Mouse (Mus musculus) intestine, embryonic 16.5 days (tissue): Measurements from ENCODE around the gene Rin1. TPM values are rescaled to one million over a fixed set of nuclear protein-coding genes. Genes with fewer than 3 reads are reported as not detected.
A peak's percentile ranks its signal among the peaks of the same experiment; 100 is the strongest.

ENCODE experiments used
- ATAC-seq: fragments of 200-750 bp; cut with Nextera tagmentation; 2 replicates; pipeline ENCODE4 v1.8.0; 2017; ENCODE audit warnings: moderate TSS enrichment, moderate library complexity
- H3K27ac ChIP-seq: fragments of 300-500 bp; sonication (generic); 2 replicates; pipeline ENCODE4 v1.5.1; 2014; ENCODE audit warnings: mild to moderate bottlenecking, low read length
- H3K27me3 ChIP-seq: fragments of 300-500 bp; sonication (generic); replicated peaks from 2 replicates; pipeline ENCODE4 v1.6.1; 2014; ENCODE audit warnings: low read length, control low read depth, mixed read lengths; ENCODE audit not compliant: control insufficient read depth, insufficient read depth
- H3K36me3 ChIP-seq: fragments of 300-500 bp; sonication (generic); 2 replicates; pipeline ENCODE4 v1.6.1; 2014; ENCODE audit warnings: low read length, control low read depth; ENCODE audit not compliant: control insufficient read depth, insufficient read depth
- H3K4me1 ChIP-seq: fragments of 300-500 bp; sonication (generic); 2 replicates; pipeline ENCODE4 v1.6.1; 2014; ENCODE audit warnings: low read length, control low read depth, mixed read lengths; ENCODE audit not compliant: control insufficient read depth, insufficient read depth
- H3K4me2 ChIP-seq: fragments of 300-500 bp; sonication (generic); 2 replicates; pipeline ENCODE4 v1.6.1; 2014; ENCODE audit warnings: low read depth, low read length, control low read depth
- H3K4me3 ChIP-seq: fragments of 300-500 bp; sonication (generic); 2 replicates; pipeline ENCODE4 v1.5.1; 2014; ENCODE audit warnings: mild to moderate bottlenecking, low read length
- H3K9ac ChIP-seq: fragments of 300-500 bp; sonication (generic); 2 replicates; pipeline ENCODE4 v1.6.1; 2014; ENCODE audit warnings: low read depth, low read length
- H3K9me3 ChIP-seq: fragments of 300-500 bp; sonication (generic); 2 replicates; pipeline ENCODE4 v1.6.1; 2016; ENCODE audit warnings: low read length, control low read depth; ENCODE audit not compliant: control insufficient read depth
- WGBS: fragments of 180-500 bp; shearing (Covaris S2); extraction: QIAGEN DNeasy Blood & Tissue Kit; methylation state at CpG from one replicate; pipeline ENCODE4 v1.1.7; 2014; 5-methylcytosine and 5-hydroxymethylcytosine counted together
- polyA plus RNA-seq: library from polyadenylated mRNA; unstranded; fragments of >200 nt; fragmentation: Nextera tagmentation; extraction: Ambion mirVana; gene quantifications from 2 replicates; pipeline ENCODE4 v1.2.1, GENCODE M21; 2015

Gene Rin1
- polyA plus RNA-seq, 1 experiment from 2014 or later = 2.8 TPM

DNA sequence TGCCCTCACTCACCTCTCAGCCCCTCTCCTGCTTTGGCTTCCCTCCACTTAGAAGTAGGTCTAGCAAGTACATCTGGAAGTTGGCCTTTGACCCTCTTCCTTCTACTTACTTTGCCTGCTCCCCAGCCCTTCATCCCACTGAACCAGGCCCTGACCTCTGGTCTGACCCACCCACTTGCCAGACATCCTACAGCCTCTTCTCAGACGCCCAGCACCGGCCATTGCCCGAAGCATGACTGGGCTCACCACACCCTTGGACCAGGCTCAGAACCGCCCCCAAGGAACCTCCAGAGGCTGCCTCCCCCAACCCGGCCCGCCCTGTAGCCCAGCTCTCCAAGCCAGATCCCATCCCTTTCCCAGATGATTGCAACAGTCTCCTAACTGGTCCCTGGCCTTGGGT is 12.2 kb downstream of the Rin1 start:
- no peak for ATAC-seq
- H3K36me3 ChIP-seq = no peaks in the 10 kb centered on the region
- no peak overlapping the region for H3K27ac ChIP-seq
- peaks cover 46% of the 10 kb centered on the region for H3K4me1 ChIP-seq
- no peak overlapping the region for H3K9ac ChIP-seq
- no peaks in the 10 kb centered on the region for H3K9me3 ChIP-seq
- 58% methylated on average over 6 of the region's 6 CpGs for WGBS
- H3K4me3 ChIP-seq = no peak overlapping the region
- H3K27me3 ChIP-seq = peaks cover 10% of the 10 kb centered on the region; the same call in 1 of the 2 replicates
- no peak overlapping the region for H3K4me2 ChIP-seq

DNA sequence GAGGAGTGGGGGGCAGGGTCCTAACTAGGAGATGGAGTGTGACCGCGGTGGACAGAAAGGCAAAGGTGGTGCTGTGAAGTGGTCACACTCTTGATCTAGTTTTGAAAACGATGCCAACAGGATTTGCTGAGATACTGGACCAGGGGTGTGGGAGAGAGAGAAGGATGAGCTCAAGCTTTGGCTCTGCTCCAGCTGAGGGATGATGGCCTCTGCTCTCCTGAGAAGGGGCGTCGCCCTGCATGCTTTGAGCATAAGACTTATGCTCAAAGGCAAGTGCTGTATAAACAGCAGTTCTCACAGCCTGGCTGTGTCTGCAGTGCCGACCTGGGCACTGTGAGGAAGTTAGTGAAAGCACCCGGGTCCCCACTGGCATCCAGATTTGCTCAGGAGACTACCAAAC is 14.8 kb downstream of the Rin1 start:
- no peak for ATAC-seq
- no peak overlapping the region for H3K9ac ChIP-seq
- H3K36me3 ChIP-seq = no peaks in the 10 kb centered on the region
- 42% methylated on average over 7 of the region's 7 CpGs for WGBS
- H3K4me1 ChIP-seq = peaks cover 55% of the 10 kb centered on the region
- no peak overlapping the region for H3K4me2 ChIP-seq
- no peak overlapping the region for H3K4me3 ChIP-seq
- H3K9me3 ChIP-seq = no peaks in the 10 kb centered on the region
- H3K27me3 ChIP-seq = peaks cover 25% of the 10 kb centered on the region; the same call in 1 of the 2 replicates
- H3K27ac ChIP-seq = peak overlapping the region; percentile 24; the same call in 1 of the 2 replicates

GRCm38 (mm10) chr19:5067040-5067799 is 16.9 kb downstream of the Rin1 start:
- H3K27ac ChIP-seq = peak overlapping the region; percentile 95
- H3K27me3 ChIP-seq = peaks cover 26% of the 10 kb centered on the region; the same call in 1 of the 2 replicates
- peaks cover 55% of the 10 kb centered on the region for H3K4me1 ChIP-seq
- H3K4me2 ChIP-seq = peak overlapping the region; percentile 67
- H3K4me3 ChIP-seq = peak overlapping the region; percentile 63
- ATAC-seq = peak; percentile 12
- no peaks in the 10 kb centered on the region for H3K9me3 ChIP-seq
- no peaks in the 10 kb centered on the region for H3K36me3 ChIP-seq
- peak overlapping the region; percentile 81 for H3K9ac ChIP-seq
- 9% methylated on average over 15 of the region's 15 CpGs for WGBS

GRCm38 (mm10) chr19:5067867-5068569 is 17.7 kb downstream of the Rin1 start, which contains the start of gene Cd248:
Gene Cd248, plus strand, starts transcription at chr19:5068078.
- peak within 1 kb of the TSS; percentile 67 for H3K4me2 ChIP-seq
- no peaks in the 10 kb centered on the region for H3K9me3 ChIP-seq
- H3K9ac ChIP-seq = peak within 1 kb of the TSS; percentile 81
- H3K36me3 ChIP-seq = no peaks in the 10 kb centered on the region
- 1% methylated on average over 49 of the region's 56 CpGs for WGBS
- peak within 1 kb of the TSS; percentile 95 for H3K27ac ChIP-seq
- H3K4me1 ChIP-seq = peaks cover 62% of the 10 kb centered on the region
- peak; percentile 67 for ATAC-seq
- H3K4me3 ChIP-seq = peak within 1 kb of the TSS; percentile 63
- peaks cover 26% of the 10 kb centered on the region; the same call in 1 of the 2 replicates for H3K27me3 ChIP-seq

GRCm38 (mm10) chr19:5068570-5069234 is 18.4 kb downstream of the Rin1 start:
- H3K27me3 ChIP-seq = peaks cover 26% of the 10 kb centered on the region; the same call in 1 of the 2 replicates
- peaks cover 67% of the 10 kb centered on the region for H3K4me1 ChIP-seq
- H3K4me3 ChIP-seq = peak overlapping the region; percentile 63
- WGBS = 34% methylated on average over 21 of the region's 21 CpGs
- ATAC-seq = no peak
- H3K27ac ChIP-seq = peak overlapping the region; percentile 95; the same call in 1 of the 2 replicates
- no peaks in the 10 kb centered on the region for H3K9me3 ChIP-seq
- no peaks in the 10 kb centered on the region for H3K36me3 ChIP-seq
- H3K9ac ChIP-seq = peak overlapping the region; percentile 81
- H3K4me2 ChIP-seq = peak overlapping the region; percentile 67

- Histone ChIP-seq H3K9ac (peak overlapping the region; percentile 81), H3K9me3 (no peaks in the 10 kb centered on the region), H3K4me2 (peak overlapping the region; percentile 67), H3K4me1 (peaks cover 67% of the 10 kb centered on the region), H3K27ac (0 out of 2 replicates have a peak overlapping the region, but pooled peaks have one; percentile 20), H3K27me3 (peaks cover 23% of the 10 kb centered on the region; the same call in 1 of the 2 replicates), H3K4me3 (peak overlapping the region; percentile 63), H3K36me3 (no peaks in the 10 kb centered on the region)
- 68% methylated on average over 5 of the region's 5 CpGs for WGBS
- ATAC-seq = no peak
These were observed 19.2 kb downstream of the Rin1 start for GRCm38 (mm10) chr19:5069486-5069885.

DNA sequence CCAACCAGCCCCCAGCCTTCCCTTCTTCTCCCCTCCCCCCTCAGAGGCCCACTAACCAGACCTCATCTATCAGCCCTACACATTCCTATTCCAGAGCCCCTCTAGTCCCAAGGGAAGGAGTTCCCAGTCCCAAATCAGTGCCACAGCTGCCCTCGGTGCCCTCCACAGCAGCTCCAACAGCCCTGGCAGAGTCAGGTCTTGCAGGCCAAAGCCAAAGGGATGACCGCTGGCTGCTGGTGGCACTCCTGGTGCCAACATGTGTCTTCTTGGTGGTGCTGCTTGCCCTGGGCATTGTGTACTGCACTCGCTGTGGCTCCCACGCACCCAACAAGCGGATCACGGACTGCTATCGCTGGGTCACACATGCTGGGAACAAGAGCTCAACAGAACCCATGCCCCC is 19.7 kb downstream of the Rin1 start:
- peak overlapping the region; percentile 50 for H3K9ac ChIP-seq
- 0 out of 2 replicates have a peak overlapping the region, but pooled peaks have one; percentile 20 for H3K27ac ChIP-seq
- WGBS = 73% methylated on average over 7 of the region's 7 CpGs

GRCm38 (mm10) chr19:5071077-5071476 is 20.8 kb downstream of the Rin1 start:
- Histone ChIP-seq H3K4me1 (peaks cover 58% of the 10 kb centered on the region), H3K27me3 (peaks cover 23% of the 10 kb centered on the region; the same call in 1 of the 2 replicates), H3K9ac (peak overlapping the region; percentile 58), H3K4me3 (peak overlapping the region; percentile 63), H3K4me2 (peak overlapping the region; percentile 67), H3K9me3 (no peaks in the 10 kb centered on the region), H3K27ac (peak overlapping the region; percentile 85), H3K36me3 (no peaks in the 10 kb centered on the region)
- WGBS = 11% methylated on average over 11 of the region's 11 CpGs
- no peak for ATAC-seq

More for the DNA sequence above, 19.7 kb downstream of the Rin1 start:
- peaks cover 62% of the 10 kb centered on the region for H3K4me1 ChIP-seq
- ATAC-seq = no peak
- peak overlapping the region; percentile 67 for H3K4me2 ChIP-seq
- H3K27me3 ChIP-seq = peaks cover 23% of the 10 kb centered on the region; the same call in 1 of the 2 replicates
- H3K4me3 ChIP-seq = peak overlapping the region; percentile 63
- H3K9me3 ChIP-seq = no peaks in the 10 kb centered on the region
- H3K36me3 ChIP-seq = no peaks in the 10 kb centered on the region
